Mouse (Mus musculus): Measurements from ENCODE around the gene Csnk1d.

Csnk1d gene

GRCm38 (mm10) chr11:120990951-120991526 lies at the start of gene Csnk1d:
Csnk1d (minus strand) TSS chr11:120991330.
- peak; percentile 100 for DNase-seq

- DNase-seq = no peak
Observed at GRCm38 (mm10) chr11:121039302-121039701, 48.2 kb upstream of the Csnk1d start, which contains the start of gene Cd7. Cd7 (minus strand) TSS chr11:121039418.

- DNase-seq = no peak
Observed at GRCm38 (mm10) chr11:121038366-121039240, 47.5 kb upstream of the Csnk1d start.

- DNase-seq = no peak
Observed at GRCm38 (mm10) chr11:121033118-121033517, 42.0 kb upstream of the Csnk1d start.

GRCm38 (mm10) chr11:121027259-121027658 lies 36.1 kb upstream of the Csnk1d start:
- DNase-seq = no peak

GRCm38 (mm10) chr11:121024163-121024562 lies 33.0 kb upstream of the Csnk1d start:
- DNase-seq = no peak

GRCm38 (mm10) chr11:121019501-121019900 lies 28.4 kb upstream of the Csnk1d start:
- DNase-seq = no peak

GRCm38 (mm10) chr11:121017703-121018102 lies 26.6 kb upstream of the Csnk1d start:
- DNase-seq = peak; percentile 76 to 85

- DNase-seq = peak in 1 of 2 experiments; percentile 15
Observed at GRCm38 (mm10) chr11:121015472-121015871, 24.3 kb upstream of the Csnk1d start.

- peak; percentile 78 for DNase-seq
Observed at GRCm38 (mm10) chr11:121014896-121015300, 23.8 kb upstream of the Csnk1d start.

GRCm38 (mm10) chr11:121013656-121014055 lies 22.5 kb upstream of the Csnk1d start:
- DNase-seq = peak; percentile 18 to 20

GRCm38 (mm10) chr11:121010044-121010755 lies 19.1 kb upstream of the Csnk1d start:
- DNase-seq = no peak

GRCm38 (mm10) chr11:121006184-121006583 lies 15.1 kb upstream of the Csnk1d start:
- DNase-seq = no peak

- no peak for DNase-seq
Observed at GRCm38 (mm10) chr11:121004281-121004680, 13.2 kb upstream of the Csnk1d start.

GRCm38 (mm10) chr11:121001966-121002365 lies 10.8 kb upstream of the Csnk1d start:
- peak; percentile 40 to 53 for DNase-seq

- DNase-seq = no peak
Observed at GRCm38 (mm10) chr11:120994741-120995140, 3.6 kb upstream of the Csnk1d start.

- peak in 1 of 2 experiments; percentile 29 for DNase-seq
Observed at GRCm38 (mm10) chr11:120993586-120993985, 2.5 kb upstream of the Csnk1d start.

- DNase-seq = no peak
Observed at GRCm38 (mm10) chr11:120993080-120993479, 1.9 kb upstream of the Csnk1d start.

GRCm38 (mm10) chr11:120991791-120992190 lies 661 bp upstream of the Csnk1d start:
- peak; percentile 30 to 38 for DNase-seq

- peak; percentile 37 to 58 for DNase-seq
Observed at GRCm38 (mm10) chr11:120990126-120990781, 876 bp downstream of the Csnk1d start.

- DNase-seq = peak in 1 of 2 experiments; percentile 9
Observed at GRCm38 (mm10) chr11:120989523-120989922, 1.6 kb downstream of the Csnk1d start.

GRCm38 (mm10) chr11:120988410-120988809 lies 2.7 kb downstream of the Csnk1d start:
- DNase-seq = no peak

GRCm38 (mm10) chr11:120987608-120988007 lies 3.5 kb downstream of the Csnk1d start:
- DNase-seq = no peak

Data from cerebellum, postnatal 14 days (tissue).